Mouse (Mus musculus) right cerebral cortex, adult 18-20 months (tissue): ENCODE measurements at regions not wholly inside any gene's neighbourhood (a gene's known extent, or its start where the extent isn't known, plus 50 kb on each side); places are given as distances from the start of the nearest gene placed in this dataset.
"Not testable (repeated sequence)": the region's sequence is repeated elsewhere in the genome, so short reads cannot be mapped to it uniquely, and the experiment has no call there.

Experiments used
- DNase-seq: peaks from one replicate; pipeline ENCODE4 v3.0.0; 2022; ENCODE audit warnings: mixed read lengths

DNA sequence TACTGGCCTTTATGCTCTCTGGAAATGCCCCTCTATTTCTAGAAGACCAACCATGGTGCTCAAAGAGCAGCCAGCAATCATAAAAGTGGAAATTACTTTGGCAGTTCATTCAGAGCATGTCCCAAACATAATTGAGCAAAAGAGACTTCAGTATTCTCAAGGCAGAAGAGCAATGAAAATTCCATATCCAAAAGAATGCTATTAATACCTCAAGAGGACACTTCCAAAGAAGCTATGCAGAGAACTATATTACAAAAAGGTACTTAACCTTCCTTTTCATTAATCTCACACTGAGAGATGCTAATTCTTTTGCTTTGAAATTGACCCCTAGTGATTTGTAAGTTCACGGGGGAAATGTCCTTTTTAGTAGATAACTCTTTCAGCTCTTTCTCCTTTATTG, 105.7 kb downstream of the Mrpl39 start:
- no peak for DNase-seq

DNA sequence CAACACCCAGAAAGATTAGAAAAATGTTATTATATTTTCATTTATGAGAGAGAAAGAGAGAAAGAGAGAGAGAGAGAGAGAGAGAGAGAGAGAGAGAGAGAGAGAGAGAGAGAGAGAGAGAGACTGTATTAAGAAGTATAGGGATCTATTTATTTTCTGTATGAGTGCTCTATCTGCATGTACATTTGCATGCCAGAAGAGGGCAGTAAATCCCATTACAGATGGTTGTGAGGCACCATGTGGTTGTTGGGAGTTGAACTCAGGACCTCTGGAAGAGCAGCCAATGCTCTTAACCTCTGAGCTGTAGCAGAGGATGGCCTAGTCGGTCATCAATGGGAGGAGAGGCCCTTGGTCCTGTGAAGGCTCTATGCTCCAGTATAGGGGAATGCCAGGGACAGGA, 91.1 kb downstream of the Mrpl39 start:
- not testable (repeated sequence) for DNase-seq

DNA sequence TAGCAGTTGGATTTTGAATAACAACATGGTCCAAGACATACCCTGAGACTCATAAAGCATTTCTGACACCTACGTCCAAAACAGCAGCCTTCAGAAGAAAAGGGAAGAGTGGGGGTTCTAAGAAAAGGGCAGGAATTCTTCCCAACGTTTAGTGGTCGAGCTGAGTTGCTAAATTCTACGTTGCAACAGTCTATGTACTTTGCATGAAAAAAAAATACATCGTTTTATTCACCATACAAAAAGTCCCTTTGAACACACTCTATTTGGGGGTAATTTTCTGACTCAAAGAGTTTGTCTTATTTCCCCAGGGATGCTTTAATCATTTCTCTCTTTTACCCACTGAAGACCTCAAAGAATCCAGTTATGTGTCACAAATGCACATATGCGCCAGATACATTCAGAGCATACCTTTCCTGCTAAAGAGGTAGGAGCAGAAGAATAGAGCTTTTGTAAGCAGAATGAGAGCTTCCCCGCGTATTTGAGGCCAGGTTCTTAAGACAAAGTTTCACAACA, 89.3 kb downstream of the Mrpl39 start:
- DNase-seq: no peak

- no peak for DNase-seq
These were observed 84.9 kb downstream of the Mrpl39 start for GRCm38 (mm10) chr16:84650646-84651045.

DNA sequence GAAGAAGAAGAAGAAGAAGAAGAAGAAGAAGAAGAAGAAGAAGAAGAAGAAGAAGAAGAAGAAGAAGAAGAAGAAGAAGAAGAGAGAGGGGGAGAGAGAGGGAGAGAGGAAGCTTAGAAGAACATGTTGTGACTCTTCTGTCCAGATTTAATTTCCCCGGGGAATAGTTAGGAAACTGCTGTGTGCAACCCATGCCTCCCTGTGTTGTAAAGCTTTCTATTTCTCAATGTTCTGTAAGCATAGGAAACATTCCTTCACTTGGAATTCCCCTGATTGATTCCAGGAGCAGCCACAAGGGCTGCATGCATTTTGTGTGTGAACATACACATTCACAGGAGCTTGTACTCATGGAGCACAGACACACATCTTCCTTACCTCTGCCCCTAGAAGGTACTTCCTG, 81.7 kb downstream of the Mrpl39 start:
- DNase-seq: no peak

- DNase-seq: no peak
These were observed 73.7 kb downstream of the Mrpl39 start for GRCm38 (mm10) chr16:84661879-84662278.

GRCm38 (mm10) chr16:84663581-84663980, 72.0 kb downstream of the Mrpl39 start:
- no peak for DNase-seq
